Mouse (Mus musculus): ENCODE measurements around the gene Tmem240. TPM values are rescaled to one million over a fixed set of nuclear protein-coding genes. Genes with fewer than 3 reads are reported as not detected.

The Tmem240 gene
- total RNA-seq, 2 experiments from 2014 or later: 0.49 to 1.0 TPM

Small RNA genes lying within 50 kb of the gene (microRNA-seq; reads per million reads assigned to microRNA genes)
- gene Gm27743: 0 reads per million in 2 experiments

Other genes with a start within 250 kb of the Tmem240 start
- 100 to 1,000 TPM; 156 to 177 TPM for gene Gnb1, start 243.4 kb upstream of the Tmem240 start, total RNA-seq (2021)
- gene Nadk, start 172.4 kb upstream of the Tmem240 start, total RNA-seq (2021): 10 to 100 TPM; 20.8 to 25.2 TPM
- 1 to 10 TPM; 6.5 to 8.6 TPM for gene Slc35e2, start 133.4 kb upstream of the Tmem240 start, total RNA-seq (2021)
- gene Cdk11b, start 109.9 kb upstream of the Tmem240 start, total RNA-seq (2021): 10 to 100 TPM; 24.4 to 33.1 TPM
- not detected for gene Gm10563, start 89.4 kb upstream of the Tmem240 start, total RNA-seq (2021)
- gene Mmp23, start 81.4 kb upstream of the Tmem240 start, total RNA-seq (2021): 10 to 100 TPM; 18.3 to 22.2 TPM
- 10 to 100 TPM; 13.2 to 16.8 TPM for gene Mib2, start 65.6 kb upstream of the Tmem240 start, total RNA-seq (2021)
- 1 to 10 TPM; 5.8 to 7.9 TPM for gene Fndc10, start 40.5 kb upstream of the Tmem240 start, total RNA-seq (2021)
- gene Ssu72, start 30.0 kb upstream of the Tmem240 start, total RNA-seq (2021): 10 to 100 TPM; 50.8 to 51.4 TPM
- 10 to 100 TPM; 30.4 to 39.3 TPM for gene Atad3a, start 26.3 kb downstream of the Tmem240 start, total RNA-seq (2021)
- 10 to 100 TPM; 16.8 to 21.5 TPM for gene Vwa1, start 39.9 kb downstream of the Tmem240 start, total RNA-seq (2021)
- 1 to 10 TPM; 2.4 to 4.0 TPM for gene Tmem88b, start 51.1 kb downstream of the Tmem240 start, total RNA-seq (2021)
- gene Ankrd65, start 55.6 kb downstream of the Tmem240 start, total RNA-seq (2021): not detected
- gene Mrpl20, start 68.1 kb downstream of the Tmem240 start, total RNA-seq (2021): 10 to 100 TPM; 56.6 to 58.0 TPM
- gene Ccnl2, start 77.7 kb downstream of the Tmem240 start, total RNA-seq (2021): 10 to 100 TPM; 31.0 to 47.8 TPM
- gene Aurkaip1, start 96.5 kb downstream of the Tmem240 start, total RNA-seq (2021): 10 to 100 TPM; 85.0 to 93.2 TPM
- gene Mxra8, start 104.9 kb downstream of the Tmem240 start, total RNA-seq (2021): 100 to 1,000 TPM; 112 to 136 TPM
- gene Dvl1, start 112.6 kb downstream of the Tmem240 start, total RNA-seq (2021): 10 to 100 TPM; 96.4 to 99.6 TPM
- under 1 TPM; 0.11 to 0.26 TPM for gene Tas1r3, start 128.6 kb downstream of the Tmem240 start, total RNA-seq (2021)
- gene Cptp, start 134.6 kb downstream of the Tmem240 start, total RNA-seq (2021): 10 to 100 TPM; 13.6 to 20.5 TPM
- 10 to 100 TPM; 18.9 to 21.7 TPM for gene Ints11, start 134.7 kb downstream of the Tmem240 start, total RNA-seq (2021)
- 10 to 100 TPM; 16.9 to 23.6 TPM for gene Pusl1, start 157.0 kb downstream of the Tmem240 start, total RNA-seq (2021)
- gene Acap3, start 157.0 kb downstream of the Tmem240 start, total RNA-seq (2021): 10 to 100 TPM; 13.8 to 23.1 TPM
- gene Ube2j2, start 209.0 kb downstream of the Tmem240 start, total RNA-seq (2021): 10 to 100 TPM; 62.1 to 67.2 TPM
- gene C1qtnf12, start 227.5 kb downstream of the Tmem240 start, total RNA-seq (2021): 10 to 100 TPM; 20.8 to 23.1 TPM

All from gastrocnemius, postnatal 10 days (tissue).